Mouse (Mus musculus) ovary, postnatal 10 days (tissue): ENCODE results near the gene Myo1d.

Source experiments
- DNase-seq: peaks from one replicate; pipeline ENCODE4 v3.0.0; 2022; ENCODE audit warnings: low spot score

The Myo1d gene

GRCm38 (mm10) chr11:80550264-80550663 lies 229.6 kb downstream of the Myo1d start:
- DNase-seq, result no peak

- no peak for DNase-seq
Observed at GRCm38 (mm10) chr11:80549854-80550253, 230.0 kb downstream of the Myo1d start.

GRCm38 (mm10) chr11:80546233-80546632 lies 233.6 kb downstream of the Myo1d start:
- DNase-seq, result no peak

- no peak for DNase-seq
Observed at GRCm38 (mm10) chr11:80539056-80539455, 240.8 kb downstream of the Myo1d start.

- DNase-seq, result no peak
Observed at GRCm38 (mm10) chr11:80532966-80533365, 246.9 kb downstream of the Myo1d start.

GRCm38 (mm10) chr11:80529149-80529548 lies 250.7 kb downstream of the Myo1d start:
- DNase-seq, result no peak

GRCm38 (mm10) chr11:80527697-80528096 lies 252.1 kb downstream of the Myo1d start:
- no peak for DNase-seq

GRCm38 (mm10) chr11:80524213-80524612 lies 255.6 kb downstream of the Myo1d start:
- no peak for DNase-seq

GRCm38 (mm10) chr11:80523410-80523809 lies 256.4 kb downstream of the Myo1d start:
- no peak for DNase-seq

GRCm38 (mm10) chr11:80522852-80523251 lies 257.0 kb downstream of the Myo1d start:
- no peak for DNase-seq

GRCm38 (mm10) chr11:80521148-80521547 lies 258.7 kb downstream of the Myo1d start:
- no peak for DNase-seq

GRCm38 (mm10) chr11:80518421-80519367 lies 261.1 kb downstream of the Myo1d start:
- no peak for DNase-seq

GRCm38 (mm10) chr11:80515895-80516294 lies 263.9 kb downstream of the Myo1d start:
- DNase-seq, result no peak

- DNase-seq, result no peak
Observed at GRCm38 (mm10) chr11:80515346-80515745, 264.5 kb downstream of the Myo1d start.

- DNase-seq, result no peak
Observed at GRCm38 (mm10) chr11:80513796-80514195, 266.0 kb downstream of the Myo1d start.

GRCm38 (mm10) chr11:80512313-80513056 lies 267.3 kb downstream of the Myo1d start:
- DNase-seq, result no peak

GRCm38 (mm10) chr11:80510124-80510523 lies 269.7 kb downstream of the Myo1d start:
- DNase-seq, result no peak

- DNase-seq, result no peak
Observed at GRCm38 (mm10) chr11:80509176-80509506, 270.7 kb downstream of the Myo1d start.

GRCm38 (mm10) chr11:80508361-80509175 lies 271.3 kb downstream of the Myo1d start:
- DNase-seq, result no peak

- no peak for DNase-seq
Observed at GRCm38 (mm10) chr11:80507791-80508190, 272.0 kb downstream of the Myo1d start.

- no peak for DNase-seq
Observed at GRCm38 (mm10) chr11:80506483-80506882, 273.3 kb downstream of the Myo1d start.

GRCm38 (mm10) chr11:80505581-80505980 lies 274.2 kb downstream of the Myo1d start:
- DNase-seq, result no peak
